Mouse (Mus musculus) right cerebral cortex, postnatal 4 days (tissue): ENCODE results near the gene Ifna12.
"Not testable (repeated sequence)": the region's sequence is repeated elsewhere in the genome, so short reads cannot be mapped to it uniquely, and the experiment has no call there.

Experiments used
- DNase-seq: peaks from one replicate; pipeline ENCODE4 v3.0.0-alpha.2; 2022

Gene Ifna12

DNA sequence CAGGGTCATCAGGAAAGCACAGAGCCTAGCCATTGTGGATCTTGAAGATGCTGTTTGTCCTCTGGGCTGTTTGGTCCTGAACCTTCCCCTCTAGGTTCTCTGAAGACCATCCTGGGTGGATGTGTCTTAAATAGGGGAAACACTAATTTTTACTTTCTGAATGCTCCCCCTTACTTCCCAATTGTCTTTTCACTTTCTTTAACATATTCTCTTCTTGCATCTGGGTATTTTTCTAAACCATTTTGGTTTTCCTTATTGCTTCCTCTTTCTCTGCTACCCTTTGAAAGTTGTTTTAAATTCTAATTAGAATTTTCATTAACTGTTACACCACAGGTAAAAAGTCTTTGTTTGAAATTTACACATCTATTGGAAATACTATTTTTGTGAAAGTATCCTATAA, at the start of gene Ifna12:
Gene Ifna12 (minus strand): TSS at position 101 of the 400 bp plus-strand sequence.
- no peak for DNase-seq

DNA sequence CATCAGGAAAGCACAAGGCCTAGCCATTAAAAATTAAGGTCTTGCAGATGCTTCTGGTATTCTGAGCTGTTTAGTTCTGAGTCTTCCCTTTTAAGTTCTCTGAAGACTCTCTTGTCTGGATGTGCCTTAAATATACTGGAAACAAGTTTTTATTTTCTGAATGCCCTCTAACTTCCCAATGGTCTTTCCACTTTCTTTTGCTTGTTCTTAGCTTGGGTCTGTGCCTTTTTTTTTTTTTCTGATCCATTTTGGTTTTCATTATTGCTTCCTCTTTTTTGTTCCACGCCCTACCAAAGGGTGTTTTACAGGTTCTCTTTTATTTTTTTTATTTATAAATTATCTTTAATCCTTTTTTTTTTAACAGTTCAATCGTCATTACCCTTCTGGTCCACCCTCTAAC, 41.2 kb upstream of the Ifna12 start, which contains the start of gene Ifna13:
Gene Ifna13 (minus strand): TSS at position 101 of the 400 bp plus-strand sequence.
- no peak for DNase-seq

- DNase-seq: no peak
These were observed 39.4 kb upstream of the Ifna12 start for GRCm38 (mm10) chr4:88642526-88642925.

- peak; percentile 98 for DNase-seq
These were observed 38.1 kb upstream of the Ifna12 start for GRCm38 (mm10) chr4:88641077-88641831.

DNA sequence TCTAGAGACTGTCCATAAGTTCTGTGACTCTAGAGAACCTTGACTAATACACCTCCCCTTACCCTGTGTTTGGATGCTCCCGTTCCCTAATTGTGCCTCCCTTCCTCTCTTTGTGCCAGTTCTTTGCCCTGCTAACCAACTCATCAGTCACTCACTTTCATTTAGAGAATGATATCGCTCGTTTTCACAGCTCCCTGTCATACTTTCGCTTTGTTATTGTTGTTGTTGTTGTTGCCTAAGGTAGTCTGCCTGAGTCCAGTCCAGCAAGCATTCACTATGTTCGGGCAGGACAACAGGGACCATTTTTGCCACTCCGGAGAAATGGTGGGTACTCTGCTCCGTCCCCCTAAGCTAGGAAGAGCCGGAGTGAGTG, 37.5 kb upstream of the Ifna12 start:
- no peak for DNase-seq

DNA sequence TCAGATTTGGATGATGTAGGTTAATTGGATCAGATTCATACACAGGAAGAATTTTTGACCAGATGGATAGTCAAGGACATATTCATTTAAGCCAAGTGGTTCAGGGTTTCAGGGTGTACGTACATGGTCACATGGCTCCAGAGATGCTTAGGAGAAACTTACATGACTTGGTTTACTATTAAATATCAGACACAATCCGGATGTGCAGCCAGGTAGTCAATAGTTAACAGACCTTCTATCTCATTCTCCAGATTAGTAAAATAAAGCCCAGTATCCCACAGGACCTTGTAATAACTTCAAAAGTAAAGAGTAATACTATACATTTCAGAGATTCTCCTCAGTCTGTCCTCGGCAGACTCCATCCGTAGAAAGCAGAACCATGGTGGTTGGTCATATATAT, 31.1 kb upstream of the Ifna12 start, which contains the start of gene C87499:
Gene C87499 (minus strand): TSS at position 101 of the 400 bp plus-strand sequence.
- no peak for DNase-seq

DNA sequence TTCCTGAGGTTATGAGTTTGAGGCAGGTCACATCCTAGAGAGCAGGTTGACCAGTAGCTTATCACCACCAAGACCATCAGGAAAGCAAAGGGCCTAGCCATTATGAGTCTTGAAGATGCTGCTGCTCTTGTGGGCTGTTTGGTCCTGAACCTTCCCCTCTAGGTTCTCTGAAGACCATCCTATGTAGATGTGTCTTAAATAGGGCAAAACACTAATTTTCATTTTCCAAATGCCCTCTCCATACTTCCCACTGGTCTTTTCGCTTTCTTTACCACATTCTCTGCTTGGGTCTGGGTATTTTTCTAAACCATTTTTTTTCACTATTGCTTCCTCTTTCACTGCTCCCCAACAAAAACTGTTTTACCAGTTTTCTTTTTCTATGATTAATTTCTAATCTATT, 10.9 kb downstream of the Ifna12 start, which contains the start of gene Ifna9:
Gene Ifna9 (minus strand): TSS at position 101 of the 400 bp plus-strand sequence.
- no peak for DNase-seq

- no peak for DNase-seq
These were observed 31.5 kb downstream of the Ifna12 start, which contains the start of gene Ifna14 for GRCm38 (mm10) chr4:88571698-88572097. Gene Ifna14, minus strand, starts transcription at chr4:88571798.

GRCm38 (mm10) chr4:88561791-88562190, 41.4 kb downstream of the Ifna12 start:
- no peak for DNase-seq

GRCm38 (mm10) chr4:88558145-88558544, 45.0 kb downstream of the Ifna12 start, which contains the start of gene Ifna15:
Gene Ifna15, minus strand, starts transcription at chr4:88558245.
- not testable (repeated sequence) for DNase-seq
